Mouse (Mus musculus): ENCODE measurements at regions not wholly inside any gene's neighbourhood (a gene's known extent, or its start where the extent isn't known, plus 50 kb on each side); places are given as distances from the start of the nearest gene placed in this dataset.

GRCm38 (mm10) chr3:120898258-120898657 is 273.2 kb downstream of the Rwdd3 start:
- DNase-seq (ENCODE audit: low spot score): no peak

GRCm38 (mm10) chr3:120897758-120898157 is 273.7 kb downstream of the Rwdd3 start:
- no peak for DNase-seq (ENCODE audit: low spot score)

GRCm38 (mm10) chr3:120897221-120897620 is 274.3 kb downstream of the Rwdd3 start:
- no peak for DNase-seq (ENCODE audit: low spot score)

- DNase-seq (ENCODE audit: low spot score): no peak
These were observed 285.2 kb downstream of the Rwdd3 start for GRCm38 (mm10) chr3:120886063-120886841.

- DNase-seq (ENCODE audit: low spot score): no peak
These were observed 286.1 kb downstream of the Rwdd3 start for GRCm38 (mm10) chr3:120885401-120885800.

- no peak for DNase-seq (ENCODE audit: low spot score)
These were observed 287.3 kb downstream of the Rwdd3 start for GRCm38 (mm10) chr3:120884189-120884588.

- no peak for DNase-seq (ENCODE audit: low spot score)
These were observed 287.8 kb downstream of the Rwdd3 start for GRCm38 (mm10) chr3:120883650-120884049.

GRCm38 (mm10) chr3:120879409-120879808 is 292.1 kb downstream of the Rwdd3 start:
- no peak for DNase-seq (ENCODE audit: low spot score)

GRCm38 (mm10) chr3:120875740-120876139 is 295.8 kb downstream of the Rwdd3 start:
- no peak for DNase-seq (ENCODE audit: low spot score)

- no peak for DNase-seq (ENCODE audit: low spot score)
These were observed 306.5 kb downstream of the Rwdd3 start for GRCm38 (mm10) chr3:120865036-120865435.

- no peak for DNase-seq (ENCODE audit: low spot score)
These were observed 309.9 kb downstream of the Rwdd3 start for GRCm38 (mm10) chr3:120861641-120862040.

GRCm38 (mm10) chr3:120858281-120858680 is 313.2 kb downstream of the Rwdd3 start:
- DNase-seq (ENCODE audit: low spot score): no peak

- no peak for DNase-seq (ENCODE audit: low spot score)
These were observed 317.2 kb downstream of the Rwdd3 start for GRCm38 (mm10) chr3:120854322-120854721.

GRCm38 (mm10) chr3:120843623-120844022 is 327.9 kb downstream of the Rwdd3 start:
- DNase-seq (ENCODE audit: low spot score): no peak

GRCm38 (mm10) chr3:120823536-120823935 is 348.0 kb downstream of the Rwdd3 start:
- no peak for DNase-seq (ENCODE audit: low spot score)

- DNase-seq (ENCODE audit: low spot score): no peak
These were observed 359.6 kb downstream of the Rwdd3 start for GRCm38 (mm10) chr3:120811901-120812300.

GRCm38 (mm10) chr3:120810527-120810926 is 361.0 kb downstream of the Rwdd3 start:
- no peak for DNase-seq (ENCODE audit: low spot score)

GRCm38 (mm10) chr3:120810048-120810447 is 361.4 kb downstream of the Rwdd3 start:
- DNase-seq (ENCODE audit: low spot score): no peak

- no peak for DNase-seq (ENCODE audit: low spot score)
These were observed 384.8 kb downstream of the Rwdd3 start for GRCm38 (mm10) chr3:120786659-120787058.

GRCm38 (mm10) chr3:120781486-120781885 is 390.0 kb downstream of the Rwdd3 start:
- DNase-seq (ENCODE audit: low spot score): no peak

- DNase-seq (ENCODE audit: low spot score): no peak
These were observed 392.4 kb downstream of the Rwdd3 start for GRCm38 (mm10) chr3:120779091-120779490.

GRCm38 (mm10) chr3:120774951-120775350 is 396.5 kb downstream of the Rwdd3 start:
- no peak for DNase-seq (ENCODE audit: low spot score)

GRCm38 (mm10) chr3:120761681-120762080 is 409.8 kb downstream of the Rwdd3 start:
- no peak for DNase-seq (ENCODE audit: low spot score)

- no peak for DNase-seq (ENCODE audit: low spot score)
These were observed 410.3 kb downstream of the Rwdd3 start for GRCm38 (mm10) chr3:120761223-120761622.
